Comparison of ENCODE assay signal across 8 mouse cellular contexts in the genomic region with DNA sequence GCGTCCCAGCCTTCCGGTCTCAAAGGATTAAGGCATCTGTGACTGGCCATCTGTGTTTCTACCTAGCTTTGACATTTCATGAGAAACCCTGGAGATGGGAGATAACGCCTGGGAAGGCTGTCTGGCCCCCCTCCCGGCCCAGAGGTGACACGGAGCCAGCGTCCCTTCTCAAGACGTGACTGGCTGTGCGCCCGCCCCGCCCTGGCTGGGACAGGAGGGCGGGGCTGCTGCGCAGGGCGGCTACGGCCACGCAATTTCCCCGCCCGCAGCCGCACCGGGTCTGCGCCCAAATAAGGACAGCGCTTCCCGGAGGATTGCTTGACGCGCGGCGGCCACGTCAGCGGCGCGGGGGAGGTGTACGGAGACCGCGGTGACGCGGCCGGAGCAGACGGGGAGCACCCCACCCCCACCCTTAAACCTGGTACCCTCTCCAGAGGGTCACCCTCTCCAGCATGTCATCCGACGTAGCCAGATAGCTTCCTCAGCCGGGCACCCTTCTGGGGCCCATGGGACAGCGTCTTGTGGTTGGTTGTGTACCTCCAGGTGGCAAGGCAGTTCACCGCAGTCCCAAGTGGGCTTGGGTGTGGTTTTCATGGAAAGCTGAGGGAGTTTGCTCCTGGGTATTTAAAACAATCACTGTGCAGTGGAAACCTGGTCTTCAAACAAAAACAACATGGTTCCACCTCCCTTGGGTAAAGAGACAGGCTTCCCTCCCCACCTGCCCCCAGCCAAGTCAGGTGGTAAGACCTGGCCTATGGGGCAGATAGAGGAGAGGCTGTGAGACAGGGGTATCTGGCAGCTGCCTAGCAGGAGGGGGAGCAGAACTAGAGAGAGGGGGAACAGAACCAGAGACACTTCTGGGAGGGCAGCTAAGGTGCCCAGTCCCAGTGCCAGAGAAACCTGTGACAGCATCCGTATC. TPM values are rescaled to one million over a fixed set of nuclear protein-coding genes. Genes with fewer than 3 reads are reported as not detected.
DNase-seq lines count a peak whose midpoint lies in the region; ATAC-seq and TF ChIP-seq lines count a peak whose summit lies in the region.

No protein-coding gene starts in this region.

- peak overlapping the region; percentile 50 for H3K4me3 ChIP-seq in embryonic facial prominence, embryonic 13.5 days
- peak overlapping the region; percentile 47 for H3K4me3 ChIP-seq in limb, embryonic 14.5 days (replicated peaks; ENCODE audit: low read length)
- H3K4me3 ChIP-seq in midbrain, embryonic 16.5 days (ENCODE audit: low read depth, low read length), result peak overlapping the region; percentile 45
- peak overlapping the region; percentile 63 for H3K4me3 ChIP-seq in spleen, adult 2 months (ENCODE audit: extremely low read depth, insufficient read depth, insufficient read length)

- peak; percentile 89 for ATAC-seq in embryonic facial prominence, embryonic 13.5 days (ENCODE audit: insufficient number of reproducible peaks, insufficient read depth, low FRiP score, low TSS enrichment, low read depth)
- ATAC-seq in limb, embryonic 14.5 days (ENCODE audit: low FRiP score, low read depth), result peak; percentile 93
- peak; percentile 81 for ATAC-seq in midbrain, embryonic 16.5 days

- no peaks in the 10 kb centered on the region for H3K9me3 ChIP-seq in embryonic facial prominence, embryonic 13.5 days
- no peaks in the 10 kb centered on the region for H3K9me3 ChIP-seq in limb, embryonic 14.5 days (ENCODE audit: control insufficient read depth, low read length)
- H3K9me3 ChIP-seq in midbrain, embryonic 16.5 days (replicated peaks; ENCODE audit: control insufficient read depth, low read length, poor library complexity, severe bottlenecking), result no peaks in the 10 kb centered on the region

- DNase-seq in 3T3-L1 (ENCODE audit: low read depth, low spot score), result peak; percentile 83
- peak; percentile 96 to 98 for DNase-seq in adrenal gland, postnatal 36 days
- DNase-seq in heart, adult 8-10 months (ENCODE audit: low spot score), result peak; percentile 94
- peak; percentile 92 for DNase-seq in kidney, adult 9 months
- peak; percentile 90 for DNase-seq in limb, embryonic 14.5 days (ENCODE audit: low spot score)
- DNase-seq in spleen, adult 2 months (ENCODE audit: low read depth in 1 of 2, low spot score in 2 of 2), result peak; percentile 87 to 92

- H3K4me1 ChIP-seq in embryonic facial prominence, embryonic 13.5 days, result peaks cover 47% of the 10 kb centered on the region
- peaks cover 32% of the 10 kb centered on the region for H3K4me1 ChIP-seq in limb, embryonic 14.5 days (ENCODE audit: control insufficient read depth, insufficient read depth, low read length)
- peaks cover 12% of the 10 kb centered on the region for H3K4me1 ChIP-seq in midbrain, embryonic 16.5 days (ENCODE audit: control insufficient read depth, insufficient read depth, low read length)
- H3K4me1 ChIP-seq in spleen, adult 2 months (ENCODE audit: control insufficient read depth, insufficient read depth, insufficient read length), result peaks cover 45% of the 10 kb centered on the region

- 3% methylated on average over 36 of the region's 43 CpGs for WGBS in embryonic facial prominence, embryonic 13.5 days
- 2% methylated on average over 37 of the region's 43 CpGs for WGBS in limb, embryonic 14.5 days
- 2% methylated on average over 43 of the region's 43 CpGs for whole genome bisulfite sequencing in midbrain, embryonic 16.5 days
- WGBS in spleen, adult 2 months, result 2% methylated on average over 42 of the region's 43 CpGs

- peak overlapping the region; percentile 86 for H3K27ac ChIP-seq in embryonic facial prominence, embryonic 13.5 days
- H3K27ac ChIP-seq in limb, embryonic 14.5 days (replicated peaks; ENCODE audit: low read depth, low read length), result peak overlapping the region; percentile 87
- H3K27ac ChIP-seq in midbrain, embryonic 16.5 days (ENCODE audit: low read length), result peak overlapping the region; percentile 75
- peak overlapping the region; percentile 99 for H3K27ac ChIP-seq in spleen, adult 2 months (ENCODE audit: insufficient read depth, low read length)

- peak overlapping the region; percentile 81 for H3K4me2 ChIP-seq in embryonic facial prominence, embryonic 13.5 days
- peak overlapping the region; percentile 93 for H3K4me2 ChIP-seq in limb, embryonic 14.5 days (replicated peaks; ENCODE audit: low read depth, low read length, severe bottlenecking)
- peak overlapping the region; percentile 80 for H3K4me2 ChIP-seq in midbrain, embryonic 16.5 days (ENCODE audit: low read length)

- no peak for TF ChIP-seq POLR2A in limb, embryonic 14.5 days (IDR thresholded peaks at IDR 0.05; ENCODE audit: borderline replicate concordance, extremely low read depth, insufficient read depth, insufficient read length)
- TF ChIP-seq POLR2A in spleen, adult 2 months (IDR thresholded peaks at IDR 0.05; ENCODE audit: low read depth, low read length), result peak; percentile 22

- no peak for TF ChIP-seq CTCF in spleen, adult 2 months (IDR thresholded peaks at IDR 0.05; ENCODE audit: extremely low read depth, insufficient read depth, insufficient read length, insufficient replicate concordance)

- H3K36me3 ChIP-seq in embryonic facial prominence, embryonic 13.5 days, result no peaks in the 10 kb centered on the region
- no peaks in the 10 kb centered on the region for H3K36me3 ChIP-seq in limb, embryonic 14.5 days (ENCODE audit: control insufficient read depth, insufficient read depth, low read length)
- H3K36me3 ChIP-seq in midbrain, embryonic 16.5 days (ENCODE audit: control insufficient read depth, insufficient read depth, low read length), result no peaks in the 10 kb centered on the region
- H3K36me3 ChIP-seq in spleen, adult 2 months (ENCODE audit: control insufficient read depth, insufficient read depth, low read length), result no peaks in the 10 kb centered on the region

- H3K27me3 ChIP-seq in embryonic facial prominence, embryonic 13.5 days, result no peaks in the 10 kb centered on the region
- H3K27me3 ChIP-seq in limb, embryonic 14.5 days (ENCODE audit: control insufficient read depth, insufficient read depth, low read length), result no peaks in the 10 kb centered on the region
- no peaks in the 10 kb centered on the region for H3K27me3 ChIP-seq in midbrain, embryonic 16.5 days (ENCODE audit: control insufficient read depth, insufficient read depth, low read depth, low read length)
- no peaks in the 10 kb centered on the region for H3K27me3 ChIP-seq in spleen, adult 2 months (ENCODE audit: control insufficient read depth, insufficient read depth, low read length)

- peak overlapping the region; percentile 77 for H3K9ac ChIP-seq in embryonic facial prominence, embryonic 13.5 days
- peak overlapping the region; percentile 68 for H3K9ac ChIP-seq in limb, embryonic 14.5 days (ENCODE audit: low read depth, low read length, severe bottlenecking)
- H3K9ac ChIP-seq in midbrain, embryonic 16.5 days (ENCODE audit: low read depth, low read length), result peak overlapping the region; percentile 69

RNA-seq across cellular contexts. Expression of gene Btg2, which starts 14.2 kb away (rescaled TPM):
- total RNA-seq in adrenal gland, postnatal 36 days (2021), result 10 to 100 TPM; 38.7 to 39.1 TPM
- 21.2 and 24.2 TPM in 2 replicates for polyA plus RNA-seq in embryonic facial prominence, embryonic 13.5 days (2015; fragmentation: Nextera tagmentation; extraction: Ambion mirVana)
- total RNA-seq in heart, adult 8-10 months (2022), result 10 to 100 TPM; 18.3 to 35.3 (median 28.0) TPM
- 18.6 TPM in 2 replicates for polyA plus RNA-seq in limb, embryonic 14.5 days (2012; rRNA removed)
- polyA plus RNA-seq in limb, embryonic 14.5 days (2014; fragmentation: Nextera tagmentation; extraction: Ambion mirVana), result 26.2 and 26.4 TPM in 2 replicates
- polyA plus RNA-seq in midbrain, embryonic 16.5 days (2015; fragmentation: Nextera tagmentation; extraction: Ambion mirVana), result 27.2 and 34.9 TPM in 2 replicates
- 115 and 123 TPM in 2 replicates for polyA plus RNA-seq in spleen, adult 2 months (2012; rRNA removed)

RNA-seq across cellular contexts. Expression of gene Chit1, which starts 17.9 kb away (rescaled TPM):
- not detected for total RNA-seq in adrenal gland, postnatal 36 days (2021)
- polyA plus RNA-seq in embryonic facial prominence, embryonic 13.5 days (2015; fragmentation: Nextera tagmentation; extraction: Ambion mirVana), result not detected in 2 replicates
- total RNA-seq in heart, adult 8-10 months (2022), result not detected
- polyA plus RNA-seq in limb, embryonic 14.5 days (2012; rRNA removed), result 0.33 TPM in 2 replicates
- polyA plus RNA-seq in limb, embryonic 14.5 days (2014; fragmentation: Nextera tagmentation; extraction: Ambion mirVana), result 0.18 and 0.30 TPM in 2 replicates
- 0.21 TPM in 1 of 2 replicates, not detected in the other for polyA plus RNA-seq in midbrain, embryonic 16.5 days (2015; fragmentation: Nextera tagmentation; extraction: Ambion mirVana)
- 0.20 TPM in 1 of 2 replicates, not detected in the other for polyA plus RNA-seq in spleen, adult 2 months (2012; rRNA removed)

RNA-seq across cellular contexts. Expression of gene Fmod, which starts 56.1 kb away (rescaled TPM):
- total RNA-seq in adrenal gland, postnatal 36 days (2021), result 1 to 10 TPM; 9.3 to 9.8 TPM
- polyA plus RNA-seq in embryonic facial prominence, embryonic 13.5 days (2015; fragmentation: Nextera tagmentation; extraction: Ambion mirVana), result 9.6 and 10.1 TPM in 2 replicates
- 10 to 100 TPM in 1 of 4 experiments, 1 to 10 TPM in 3; 5.9 to 14.1 (median 8.2) TPM for total RNA-seq in heart, adult 8-10 months (2022)
- 86.7 and 105 TPM in 2 replicates for polyA plus RNA-seq in limb, embryonic 14.5 days (2012; rRNA removed)
- polyA plus RNA-seq in limb, embryonic 14.5 days (2014; fragmentation: Nextera tagmentation; extraction: Ambion mirVana), result 75.1 and 79.5 TPM in 2 replicates
- polyA plus RNA-seq in midbrain, embryonic 16.5 days (2015; fragmentation: Nextera tagmentation; extraction: Ambion mirVana), result 9.8 and 15.2 TPM in 2 replicates
- polyA plus RNA-seq in spleen, adult 2 months (2012; rRNA removed), result 10.6 and 12.4 TPM in 2 replicates

Comparison
In these comparisons a context has a peak if more than half of its experiments do, and no peak if none do; other contexts are left out.
1. Peak in every context shown above with its lines: DNase-seq, ATAC-seq, H3K4me3 ChIP-seq and H3K27ac ChIP-seq.